Mouse (Mus musculus) lung, postnatal 0 days (tissue): ENCODE results near the gene Tcf7l2. TPM values are rescaled to one million over a fixed set of nuclear protein-coding genes. Genes with fewer than 3 reads are reported as not detected.

ENCODE experiments used
- ATAC-seq: fragments of 200-750 bp; cut with Nextera tagmentation; 2 replicates; pipeline ENCODE4 v1.8.0; 2017; ENCODE audit warnings: moderate library complexity
- DNase-seq: peaks from one replicate; pipeline ENCODE4 v3.0.0-alpha.2; 2016; ENCODE audit warnings: low spot score
- H3K27ac ChIP-seq: fragments of 300-500 bp; sonication (generic); 2 replicates; pipeline ENCODE4 v1.5.1; 2014; ENCODE audit warnings: antibody characterized with exemption, mild to moderate bottlenecking, low read length, mixed read lengths
- H3K27me3 ChIP-seq: fragments of 300-500 bp; sonication (generic); replicated peaks from 2 replicates; pipeline ENCODE4 v1.6.1; 2014; ENCODE audit warnings: low read length, mixed read lengths; ENCODE audit not compliant: insufficient read depth
- H3K36me3 ChIP-seq: fragments of 300-500 bp; sonication (generic); 2 replicates; pipeline ENCODE4 v1.6.1; 2014; ENCODE audit warnings: low read length, mixed read lengths; ENCODE audit not compliant: insufficient read depth
- H3K4me1 ChIP-seq: fragments of 300-500 bp; sonication (generic); 2 replicates; pipeline ENCODE4 v1.6.1; 2014; ENCODE audit warnings: antibody characterized with exemption, low read depth, low read length, mixed read lengths; ENCODE audit not compliant: insufficient read depth
- H3K4me2 ChIP-seq: fragments of 300-500 bp; sonication (generic); replicated peaks from 2 replicates; pipeline ENCODE4 v1.6.1; 2014; ENCODE audit warnings: low read depth, mild to moderate bottlenecking, low read length, moderate library complexity, mixed read lengths
- H3K4me3 ChIP-seq: fragments of 300-500 bp; sonication (generic); 2 replicates; pipeline ENCODE4 v1.5.1; 2014; ENCODE audit warnings: low read depth, low read length
- H3K9ac ChIP-seq: fragments of 300-500 bp; sonication (generic); replicated peaks from 2 replicates; pipeline ENCODE4 v1.6.1; 2014; ENCODE audit warnings: low read depth, mild to moderate bottlenecking
- H3K9me3 ChIP-seq: fragments of 300-500 bp; sonication (generic); 2 replicates; pipeline ENCODE4 v1.6.1; 2016; ENCODE audit warnings: low read length, mixed read lengths
- CTCF ChIP-seq: IDR thresholded peaks from 2 replicates; pipeline ENCODE4 v1.5.1; 2016; ENCODE audit warnings: antibody characterized with exemption, mild to moderate bottlenecking
- EP300 ChIP-seq: IDR thresholded peaks from 2 replicates; pipeline ENCODE4 v1.6.1; 2016; ENCODE audit warnings: antibody characterized with exemption, mild to moderate bottlenecking, control low read depth
- WGBS: fragments of 180-500 bp; shearing (Covaris S2); extraction: QIAGEN DNeasy Blood & Tissue Kit; methylation state at CpG from one replicate; pipeline ENCODE4 v1.1.7; 2014; 5-methylcytosine and 5-hydroxymethylcytosine counted together
- polyA plus RNA-seq: library from polyadenylated mRNA; unstranded; fragments of >200 nt; fragmentation: Nextera tagmentation; extraction: Ambion mirVana; gene quantifications from 2 replicates; pipeline ENCODE4 v1.2.1, GENCODE M21; 2015

The Tcf7l2 gene
- polyA plus RNA-seq, 1 experiment from 2014 or later: 44.4 TPM

- TF ChIP-seq CTCF: no peak
- no peak for TF ChIP-seq EP300
- Histone ChIP-seq H3K4me3 (no peak overlapping the region), H3K9ac (no peak overlapping the region), H3K4me2 (no peak overlapping the region), H3K4me1 (no peaks in the 10 kb centered on the region), H3K27ac (no peak overlapping the region), H3K9me3 (no peaks in the 10 kb centered on the region), H3K27me3 (no peaks in the 10 kb centered on the region), H3K36me3 (0 out of 2 replicates have a peak, but pooled peaks cover 11% of the 10 kb centered on the region)
- ATAC-seq (no peak), DNase-seq (no peak)
- 87% methylated on average over 4 of the region's 4 CpGs for WGBS
These were observed 183.2 kb downstream of the Tcf7l2 start for GRCm38 (mm10) chr19:55924800-55925199.

- Histone ChIP-seq H3K36me3 (0 out of 2 replicates have a peak, but pooled peaks cover 6% of the 10 kb centered on the region), H3K9me3 (no peaks in the 10 kb centered on the region), H3K27ac (no peak overlapping the region), H3K4me1 (no peaks in the 10 kb centered on the region), H3K27me3 (no peaks in the 10 kb centered on the region), H3K4me3 (no peak overlapping the region), H3K4me2 (no peak overlapping the region), H3K9ac (no peak overlapping the region)
- WGBS: 58% methylated on average over 7 of the region's 7 CpGs
- DNase-seq (peak; percentile 38), ATAC-seq (no peak)
- TF ChIP-seq CTCF (no peak), EP300 (no peak)
These were observed 183.8 kb downstream of the Tcf7l2 start for GRCm38 (mm10) chr19:55925425-55925803.

GRCm38 (mm10) chr19:55925804-55926521 lies 184.3 kb downstream of the Tcf7l2 start:
- Histone ChIP-seq H3K27ac (no peak overlapping the region), H3K9ac (no peak overlapping the region), H3K4me2 (no peak overlapping the region), H3K36me3 (0 out of 2 replicates have a peak, but pooled peaks cover 6% of the 10 kb centered on the region), H3K4me3 (no peak overlapping the region), H3K4me1 (no peaks in the 10 kb centered on the region), H3K27me3 (no peaks in the 10 kb centered on the region), H3K9me3 (no peaks in the 10 kb centered on the region)
- no peak for TF ChIP-seq EP300
- TF ChIP-seq CTCF: no peak
- ATAC-seq: no peak
- DNase-seq: no peak
- WGBS: 84% methylated on average over 16 of the region's 16 CpGs

- H3K27me3 ChIP-seq: no peaks in the 10 kb centered on the region
- no peaks in the 10 kb centered on the region for H3K9me3 ChIP-seq
- 88% methylated on average over 16 of the region's 16 CpGs for WGBS
- no peak overlapping the region for H3K9ac ChIP-seq
- no peak overlapping the region for H3K4me2 ChIP-seq
- no peak for DNase-seq
- ATAC-seq: no peak
- no peak for TF ChIP-seq CTCF
- no peak for TF ChIP-seq EP300
- no peaks in the 10 kb centered on the region for H3K36me3 ChIP-seq
- H3K27ac ChIP-seq: no peak overlapping the region
- no peak overlapping the region for H3K4me3 ChIP-seq
- H3K4me1 ChIP-seq: no peaks in the 10 kb centered on the region
These were observed 185.4 kb downstream of the Tcf7l2 start for GRCm38 (mm10) chr19:55926858-55927673.

GRCm38 (mm10) chr19:55927674-55928061 lies 186.0 kb downstream of the Tcf7l2 start:
- WGBS: 83% methylated on average over 9 of the region's 9 CpGs
- H3K4me3 ChIP-seq: no peak overlapping the region
- H3K4me1 ChIP-seq: no peaks in the 10 kb centered on the region
- H3K9me3 ChIP-seq: no peaks in the 10 kb centered on the region
- H3K27me3 ChIP-seq: no peaks in the 10 kb centered on the region
- DNase-seq (no peak), ATAC-seq (no peak)
- no peak overlapping the region for H3K9ac ChIP-seq
- H3K4me2 ChIP-seq: no peak overlapping the region
- H3K36me3 ChIP-seq: no peaks in the 10 kb centered on the region
- TF ChIP-seq EP300: no peak
- TF ChIP-seq CTCF: no peak
- no peak overlapping the region for H3K27ac ChIP-seq

- Histone ChIP-seq H3K4me3 (no peak overlapping the region), H3K9me3 (no peaks in the 10 kb centered on the region), H3K36me3 (no peaks in the 10 kb centered on the region), H3K4me2 (no peak overlapping the region), H3K27me3 (no peaks in the 10 kb centered on the region), H3K9ac (no peak overlapping the region), H3K4me1 (no peaks in the 10 kb centered on the region), H3K27ac (no peak overlapping the region)
- WGBS: 91% methylated on average over 5 of the region's 5 CpGs
- DNase-seq (no peak), ATAC-seq (no peak)
- no peak for TF ChIP-seq EP300
- TF ChIP-seq CTCF: no peak
These were observed 187.1 kb downstream of the Tcf7l2 start for GRCm38 (mm10) chr19:55928674-55929073.
